Mouse (Mus musculus) testis, postnatal 10 days (tissue): Measurements from ENCODE around the gene Fam155a.
"Not testable (repeated sequence)": the region's sequence is repeated elsewhere in the genome, so short reads cannot be mapped to it uniquely, and the experiment has no call there.

Experiments used
- DNase-seq: peaks from one replicate; pipeline ENCODE4 v3.0.0; 2021; ENCODE audit warnings: low spot score

Gene Fam155a

GRCm38 (mm10) chr8:9770999-9771605 is at the start of gene Fam155a:
Fam155a (minus strand) TSS chr8:9771161.
- DNase-seq, result peak; percentile 42

GRCm38 (mm10) chr8:9813273-9813946 is 42.4 kb upstream of the Fam155a start:
- DNase-seq, result no peak

GRCm38 (mm10) chr8:9810955-9811530 is 40.1 kb upstream of the Fam155a start:
- no peak for DNase-seq

- no peak for DNase-seq
Observed at GRCm38 (mm10) chr8:9808596-9808995, 37.6 kb upstream of the Fam155a start.

- DNase-seq, result no peak
Observed at GRCm38 (mm10) chr8:9805676-9806075, 34.7 kb upstream of the Fam155a start.

GRCm38 (mm10) chr8:9800346-9800745 is 29.4 kb upstream of the Fam155a start:
- DNase-seq, result not testable (repeated sequence)

- no peak for DNase-seq
Observed at GRCm38 (mm10) chr8:9799923-9800322, 29.0 kb upstream of the Fam155a start.

GRCm38 (mm10) chr8:9797514-9797913 is 26.6 kb upstream of the Fam155a start:
- DNase-seq, result no peak

- no peak for DNase-seq
Observed at GRCm38 (mm10) chr8:9795724-9796123, 24.8 kb upstream of the Fam155a start.

GRCm38 (mm10) chr8:9793351-9793750 is 22.4 kb upstream of the Fam155a start:
- no peak for DNase-seq

- DNase-seq, result no peak
Observed at GRCm38 (mm10) chr8:9780332-9780731, 9.4 kb upstream of the Fam155a start.

GRCm38 (mm10) chr8:9778148-9778547 is 7.2 kb upstream of the Fam155a start:
- no peak for DNase-seq

- no peak for DNase-seq
Observed at GRCm38 (mm10) chr8:9776818-9777217, 5.9 kb upstream of the Fam155a start.

GRCm38 (mm10) chr8:9772519-9772840 is 1.5 kb upstream of the Fam155a start:
- DNase-seq, result no peak

- no peak for DNase-seq
Observed at GRCm38 (mm10) chr8:9771606-9772518, 901 bp upstream of the Fam155a start.

- peak; percentile 42 for DNase-seq
Observed at GRCm38 (mm10) chr8:9770261-9770998, 531 bp downstream of the Fam155a start.

- peak; percentile 91 for DNase-seq
Observed at GRCm38 (mm10) chr8:9769061-9769460, 1.9 kb downstream of the Fam155a start.

GRCm38 (mm10) chr8:9735169-9735568 is 35.8 kb downstream of the Fam155a start:
- DNase-seq, result no peak

GRCm38 (mm10) chr8:9709791-9710190 is 61.2 kb downstream of the Fam155a start:
- DNase-seq, result no peak

GRCm38 (mm10) chr8:9707433-9707832 is 63.5 kb downstream of the Fam155a start:
- no peak for DNase-seq

- DNase-seq, result no peak
Observed at GRCm38 (mm10) chr8:9694794-9695193, 76.2 kb downstream of the Fam155a start.

GRCm38 (mm10) chr8:9692370-9692769 is 78.6 kb downstream of the Fam155a start:
- DNase-seq, result no peak
